Mouse (Mus musculus): ENCODE data around the gene Cited4. TPM values are rescaled to one million over a fixed set of nuclear protein-coding genes. Genes with fewer than 3 reads are reported as not detected.
A peak's percentile ranks its signal among the peaks of the same experiment; 100 is the strongest.

Cited4 gene
- polyA plus RNA-seq, 1 experiment from 2014 or later, result 10.6 TPM

GRCm38 (mm10) chr4:120697799-120698484, 31.6 kb downstream of the Cited4 start:
- H3K27ac ChIP-seq (ENCODE audit: low read length), result no peak overlapping the region
- no peak overlapping the region for H3K9ac ChIP-seq (replicated peaks; ENCODE audit: low read length)
- 0 out of 2 replicates have a peak, but pooled peaks have one; percentile 24 for ATAC-seq (ENCODE audit: low FRiP score, low TSS enrichment)
- no peaks in the 10 kb centered on the region for H3K36me3 ChIP-seq (ENCODE audit: insufficient read depth, low read length)
- H3K27me3 ChIP-seq (ENCODE audit: insufficient read depth, low read length), result peaks cover 26% of the 10 kb centered on the region
- H3K4me3 ChIP-seq (ENCODE audit: low read length), result 0 out of 2 replicates have a peak overlapping the region, but pooled peaks have one; percentile 12
- 0 out of 2 replicates have a peak, but pooled peaks cover 4% of the 10 kb centered on the region for H3K4me1 ChIP-seq (ENCODE audit: insufficient read depth, low read length)
- no peaks in the 10 kb centered on the region for H3K9me3 ChIP-seq (ENCODE audit: low read length)
- peak overlapping the region; percentile 44 for H3K4me2 ChIP-seq (replicated peaks; ENCODE audit: low read depth, low read length)
- 13% methylated on average over 35 of the region's 35 CpGs for WGBS

- WGBS, result 83% methylated on average over 3 of the region's 3 CpGs
- H3K27ac ChIP-seq (ENCODE audit: low read length), result no peak overlapping the region
- 0 out of 2 replicates have a peak, but pooled peaks cover 4% of the 10 kb centered on the region for H3K4me1 ChIP-seq (ENCODE audit: insufficient read depth, low read length)
- no peak overlapping the region for H3K4me2 ChIP-seq (replicated peaks; ENCODE audit: low read depth, low read length)
- H3K9me3 ChIP-seq (ENCODE audit: low read length), result no peaks in the 10 kb centered on the region
- no peak overlapping the region for H3K9ac ChIP-seq (replicated peaks; ENCODE audit: low read length)
- ATAC-seq (ENCODE audit: low FRiP score, low TSS enrichment), result no peak
- peaks cover 26% of the 10 kb centered on the region for H3K27me3 ChIP-seq (ENCODE audit: insufficient read depth, low read length)
- H3K4me3 ChIP-seq (ENCODE audit: low read length), result no peak overlapping the region
- no peaks in the 10 kb centered on the region for H3K36me3 ChIP-seq (ENCODE audit: insufficient read depth, low read length)
Observed at GRCm38 (mm10) chr4:120701180-120701579, 34.8 kb downstream of the Cited4 start.

- ATAC-seq (ENCODE audit: low FRiP score, low TSS enrichment), result no peak
- Histone ChIP-seq H3K27me3 (ENCODE audit: insufficient read depth, low read length) (peaks cover 26% of the 10 kb centered on the region), H3K36me3 (ENCODE audit: insufficient read depth, low read length) (no peaks in the 10 kb centered on the region), H3K4me3 (ENCODE audit: low read length) (no peak overlapping the region), H3K4me2 (replicated peaks; ENCODE audit: low read depth, low read length) (no peak overlapping the region), H3K27ac (ENCODE audit: low read length) (no peak overlapping the region), H3K9me3 (ENCODE audit: low read length) (no peaks in the 10 kb centered on the region), H3K4me1 (ENCODE audit: insufficient read depth, low read length) (0 out of 2 replicates have a peak, but pooled peaks cover 4% of the 10 kb centered on the region), H3K9ac (replicated peaks; ENCODE audit: low read length) (no peak overlapping the region)
- WGBS, result 86% methylated on average over 8 of the region's 8 CpGs
Observed at GRCm38 (mm10) chr4:120702056-120702455, 35.7 kb downstream of the Cited4 start.

- peaks cover 23% of the 10 kb centered on the region for H3K27me3 ChIP-seq (ENCODE audit: insufficient read depth, low read length)
- no peaks in the 10 kb centered on the region for H3K9me3 ChIP-seq (ENCODE audit: low read length)
- H3K4me1 ChIP-seq (ENCODE audit: insufficient read depth, low read length), result 0 out of 2 replicates have a peak, but pooled peaks cover 4% of the 10 kb centered on the region
- H3K27ac ChIP-seq (ENCODE audit: low read length), result no peak overlapping the region
- ATAC-seq (ENCODE audit: low FRiP score, low TSS enrichment), result no peak
- no peak overlapping the region for H3K4me2 ChIP-seq (replicated peaks; ENCODE audit: low read depth, low read length)
- H3K4me3 ChIP-seq (ENCODE audit: low read length), result no peak overlapping the region
- H3K9ac ChIP-seq (replicated peaks; ENCODE audit: low read length), result no peak overlapping the region
- H3K36me3 ChIP-seq (ENCODE audit: insufficient read depth, low read length), result no peaks in the 10 kb centered on the region
- 90% methylated on average over 2 of the region's 2 CpGs for WGBS
Observed at GRCm38 (mm10) chr4:120702511-120702910, 36.1 kb downstream of the Cited4 start.

GRCm38 (mm10) chr4:120712236-120712635, 45.9 kb downstream of the Cited4 start:
- H3K4me3 ChIP-seq (ENCODE audit: low read length), result no peak overlapping the region
- no peaks in the 10 kb centered on the region for H3K36me3 ChIP-seq (ENCODE audit: insufficient read depth, low read length)
- whole genome bisulfite sequencing, result 54% methylated on average over 12 of the region's 12 CpGs
- H3K9me3 ChIP-seq (ENCODE audit: low read length), result no peaks in the 10 kb centered on the region
- peaks cover 9% of the 10 kb centered on the region for H3K27me3 ChIP-seq (ENCODE audit: insufficient read depth, low read length)
- no peak overlapping the region for H3K9ac ChIP-seq (replicated peaks; ENCODE audit: low read length)
- H3K27ac ChIP-seq (ENCODE audit: low read length), result no peak overlapping the region
- no peak overlapping the region for H3K4me2 ChIP-seq (replicated peaks; ENCODE audit: low read depth, low read length)
- H3K4me1 ChIP-seq (ENCODE audit: insufficient read depth, low read length), result peaks cover 5% of the 10 kb centered on the region; the same call in 1 of the 2 replicates
- ATAC-seq (ENCODE audit: low FRiP score, low TSS enrichment), result no peak; the same call in 1 of the 2 replicates

- Histone ChIP-seq H3K4me1 (ENCODE audit: insufficient read depth, low read length) (peaks cover 5% of the 10 kb centered on the region; the same call in 1 of the 2 replicates), H3K36me3 (ENCODE audit: insufficient read depth, low read length) (no peaks in the 10 kb centered on the region), H3K4me2 (replicated peaks; ENCODE audit: low read depth, low read length) (no peak overlapping the region), H3K4me3 (ENCODE audit: low read length) (no peak overlapping the region), H3K27me3 (ENCODE audit: insufficient read depth, low read length) (peaks cover 9% of the 10 kb centered on the region), H3K9me3 (ENCODE audit: low read length) (no peaks in the 10 kb centered on the region), H3K9ac (replicated peaks; ENCODE audit: low read length) (no peak overlapping the region), H3K27ac (ENCODE audit: low read length) (no peak overlapping the region)
- no peak for ATAC-seq (ENCODE audit: low FRiP score, low TSS enrichment)
- WGBS, result 91% methylated on average over 6 of the region's 6 CpGs
Observed at GRCm38 (mm10) chr4:120713021-120713420, 46.6 kb downstream of the Cited4 start.

GRCm38 (mm10) chr4:120713856-120714497, 47.6 kb downstream of the Cited4 start:
- Histone ChIP-seq H3K27ac (ENCODE audit: low read length) (no peak overlapping the region), H3K4me2 (replicated peaks; ENCODE audit: low read depth, low read length) (no peak overlapping the region), H3K9ac (replicated peaks; ENCODE audit: low read length) (no peak overlapping the region), H3K4me1 (ENCODE audit: insufficient read depth, low read length) (peaks cover 5% of the 10 kb centered on the region; the same call in 1 of the 2 replicates), H3K4me3 (ENCODE audit: low read length) (no peak overlapping the region), H3K36me3 (ENCODE audit: insufficient read depth, low read length) (no peaks in the 10 kb centered on the region), H3K27me3 (ENCODE audit: insufficient read depth, low read length) (peaks cover 9% of the 10 kb centered on the region), H3K9me3 (ENCODE audit: low read length) (no peaks in the 10 kb centered on the region)
- ATAC-seq (ENCODE audit: low FRiP score, low TSS enrichment), result no peak
- 85% methylated on average over 6 of the region's 6 CpGs for WGBS

GRCm38 (mm10) chr4:120716141-120716571, 49.8 kb downstream of the Cited4 start:
- peak overlapping the region; percentile 31; the same call in 1 of the 2 replicates for H3K9ac ChIP-seq (replicated peaks; ENCODE audit: low read length)
- WGBS, result 0% methylated on average over 12 of the region's 12 CpGs

GRCm38 (mm10) chr4:120716765-120717164, 50.4 kb downstream of the Cited4 start:
- H3K27me3 ChIP-seq (ENCODE audit: insufficient read depth, low read length), result peaks cover 9% of the 10 kb centered on the region
- H3K4me1 ChIP-seq (ENCODE audit: insufficient read depth, low read length), result peaks cover 5% of the 10 kb centered on the region; the same call in 1 of the 2 replicates
- peak overlapping the region; percentile 31; the same call in 1 of the 2 replicates for H3K9ac ChIP-seq (replicated peaks; ENCODE audit: low read length)
- WGBS, result 15% methylated on average over 12 of the region's 12 CpGs
- H3K36me3 ChIP-seq (ENCODE audit: insufficient read depth, low read length), result no peaks in the 10 kb centered on the region
- H3K27ac ChIP-seq (ENCODE audit: low read length), result no peak overlapping the region
- H3K9me3 ChIP-seq (ENCODE audit: low read length), result no peaks in the 10 kb centered on the region
- peak overlapping the region; percentile 68 for H3K4me2 ChIP-seq (replicated peaks; ENCODE audit: low read depth, low read length)
- no peak; the same call in 1 of the 2 replicates for ATAC-seq (ENCODE audit: low FRiP score, low TSS enrichment)
- peak overlapping the region; percentile 39 for H3K4me3 ChIP-seq (ENCODE audit: low read length)

More at GRCm38 (mm10) chr4:120716141-120716571, 49.8 kb downstream of the Cited4 start:
- Histone ChIP-seq H3K4me1 (ENCODE audit: insufficient read depth, low read length) (peaks cover 5% of the 10 kb centered on the region; the same call in 1 of the 2 replicates), H3K27me3 (ENCODE audit: insufficient read depth, low read length) (peaks cover 9% of the 10 kb centered on the region), H3K36me3 (ENCODE audit: insufficient read depth, low read length) (no peaks in the 10 kb centered on the region), H3K4me3 (ENCODE audit: low read length) (peak overlapping the region; percentile 39), H3K27ac (ENCODE audit: low read length) (no peak overlapping the region), H3K9me3 (ENCODE audit: low read length) (no peaks in the 10 kb centered on the region), H3K4me2 (replicated peaks; ENCODE audit: low read depth, low read length) (peak overlapping the region; percentile 68)
- peak; percentile 69 for ATAC-seq (ENCODE audit: low FRiP score, low TSS enrichment)

Measured in kidney, embryonic 16.5 days (tissue).